Mouse (Mus musculus) olfactory bulb, adult 2 months (tissue): Measurements from ENCODE around the gene Pdzk1ip1.

Source experiments
- CTCF ChIP-seq: fragments of 200-500 bp; IDR thresholded peaks from 2 replicates; pipeline ENCODE4 v1.5.1; 2012; ENCODE audit warnings: low read depth, mild to moderate bottlenecking, low read length, moderate library complexity; ENCODE audit not compliant: insufficient read depth
- POLR2A ChIP-seq: fragments of 200-500 bp; IDR thresholded peaks from 2 replicates; pipeline ENCODE4 v1.6.1; 2012; ENCODE audit warnings: mild to moderate bottlenecking, low read depth, low read length, moderate library complexity; ENCODE audit not compliant: insufficient read depth

GRCm38 (mm10) chr4:115097146-115097496 lies 8.6 kb downstream of the Pdzk1ip1 start:
- 0 out of 2 replicates have a peak, but pooled peaks have one; percentile 14 for TF ChIP-seq CTCF
- no peak for TF ChIP-seq POLR2A
